Mouse (Mus musculus) heart, adult 2 months (tissue): ENCODE data around the gene Top2a.

Experiments
- CTCF ChIP-seq: fragments of 200-600 bp; IDR thresholded peaks from 2 replicates; pipeline ENCODE4 v1.8.1; 2022; ENCODE audit warnings: antibody characterized with exemption, mild to moderate bottlenecking, moderate library complexity
- POLR2A ChIP-seq: fragments of 200-500 bp; IDR thresholded peaks from 2 replicates; pipeline ENCODE4 v1.6.1; 2011; ENCODE audit warnings: mild to moderate bottlenecking, low read depth, low read length, control low read depth; ENCODE audit not compliant: insufficient read depth

DNA sequence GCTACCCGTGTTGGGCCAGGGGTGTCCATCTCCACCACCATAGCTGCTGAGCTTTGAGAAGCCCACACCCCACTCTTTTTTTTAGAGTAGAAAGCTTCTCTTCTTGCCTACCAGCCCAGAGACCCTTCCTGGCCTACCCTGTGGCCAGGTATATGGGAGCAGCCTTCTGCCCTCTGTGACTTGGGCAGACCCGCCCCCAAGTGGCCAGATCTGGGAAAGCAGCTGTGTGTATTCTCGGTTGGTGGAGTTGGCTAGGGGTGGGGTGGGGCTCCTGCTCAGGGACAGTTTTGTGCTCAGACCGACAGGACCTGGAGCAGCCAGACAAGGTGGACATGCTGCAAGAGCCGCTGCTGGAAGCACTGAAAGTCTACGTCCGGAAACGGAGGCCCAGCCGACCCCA is 51.8 kb downstream of the Top2a start:
- TF ChIP-seq CTCF (peak; percentile 96), POLR2A (no peak)
